Mouse (Mus musculus): ENCODE data around the gene Serinc3.

DNA sequence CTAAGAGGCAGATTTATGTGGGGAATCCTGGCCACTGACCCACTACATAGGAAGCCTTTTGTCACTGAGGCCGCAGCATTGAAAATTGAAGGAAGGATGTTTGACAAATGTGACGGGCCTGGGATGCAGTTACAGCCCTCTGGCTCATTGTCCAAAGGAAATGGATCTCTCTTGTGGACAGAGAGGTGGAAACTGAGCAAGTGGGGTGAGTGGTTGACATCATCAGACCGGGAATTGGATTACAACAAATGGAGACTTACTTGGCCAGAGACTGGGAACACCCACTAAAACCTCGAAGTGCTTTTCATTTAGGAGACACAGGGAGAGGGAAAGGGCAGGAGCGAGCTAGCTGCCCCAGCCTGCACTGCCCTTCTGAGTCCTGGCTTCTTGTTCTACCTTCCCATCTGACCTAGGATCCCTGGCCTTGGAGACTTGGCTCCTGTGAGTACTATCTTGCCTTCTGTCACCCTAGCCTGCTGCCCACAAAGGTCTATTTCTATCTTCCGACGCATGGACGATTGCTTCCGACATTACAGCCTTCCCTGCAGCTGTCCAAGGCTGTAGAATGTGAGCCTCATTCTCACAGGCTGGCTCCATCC, 48.9 kb upstream of the Serinc3 start:
- TF ChIP-seq CTCF (IDR thresholded peaks at IDR 0.05; ENCODE audit: borderline replicate concordance, insufficient read depth, low read depth, low read length) (no peak), POLR2A (IDR thresholded peaks at IDR 0.05; ENCODE audit: borderline replicate concordance, insufficient read depth, low read length) (no peak)

Measured in cerebellum, adult 2 months (tissue).